Mouse (Mus musculus): ENCODE data around the gene Eef1akmt3. TPM values are rescaled to one million over a fixed set of nuclear protein-coding genes. Genes with fewer than 3 reads are reported as not detected.
A peak's percentile ranks its signal among the peaks of the same experiment; 100 is the strongest.

Eef1akmt3 gene
- total RNA-seq, 2 experiments from 2014 or later, result 0.08 TPM

- TF ChIP-seq CTCF (IDR thresholded peaks at IDR 0.05), result no peak
- DNase-seq, result peak; percentile 92
- intact Hi-C loops (cut with DNase I), result no loop called here
- Histone ChIP-seq H3K4me3 (peak overlapping the region; percentile 89), H3K27ac (peak overlapping the region; percentile 88)
Observed at GRCm38 (mm10) chr10:127041774-127042338, 543 bp upstream of the Eef1akmt3 start.

- intact Hi-C loops (cut with DNase I), result no loop called here
- TF ChIP-seq CTCF (IDR thresholded peaks at IDR 0.05), result no peak
- H3K27ac ChIP-seq, result peak overlapping the region; percentile 88
- peak overlapping the region; percentile 89 for H3K4me3 ChIP-seq
- no peak for DNase-seq
Observed at GRCm38 (mm10) chr10:127040569-127041214, 621 bp downstream of the Eef1akmt3 start.

GRCm38 (mm10) chr10:127037641-127038040 lies 3.7 kb downstream of the Eef1akmt3 start:
- no peak for DNase-seq
- Histone ChIP-seq H3K4me3 (no peak overlapping the region), H3K27ac (no peak overlapping the region)
- intact Hi-C loops (cut with DNase I), result no loop called here
- no peak for TF ChIP-seq CTCF (IDR thresholded peaks at IDR 0.05)

- Histone ChIP-seq H3K27ac (no peak overlapping the region), H3K4me3 (no peak overlapping the region)
- no peak for TF ChIP-seq CTCF (IDR thresholded peaks at IDR 0.05)
- intact Hi-C loops (cut with DNase I), result no loop called here
- DNase-seq, result no peak
Observed at GRCm38 (mm10) chr10:127036273-127036672, 5.0 kb downstream of the Eef1akmt3 start.

- no peak for TF ChIP-seq CTCF (IDR thresholded peaks at IDR 0.05)
- Histone ChIP-seq H3K4me3 (no peak overlapping the region), H3K27ac (no peak overlapping the region)
- intact Hi-C loops (cut with DNase I), result no loop called here
- no peak for DNase-seq
Observed at GRCm38 (mm10) chr10:127033301-127033741, 8.0 kb downstream of the Eef1akmt3 start.

- intact Hi-C loops (cut with DNase I), result loop anchor here (1.0 to 2.0 kb wide), 2 partner anchors 44 to 111 kb away; no protein-coding TSS in a partner anchor
- no peak; the same call in none of the 2 replicates for TF ChIP-seq CTCF (IDR thresholded peaks at IDR 0.05)
- peak within 1 kb of the TSS; percentile 90 for H3K27ac ChIP-seq
- peak; percentile 96 for DNase-seq
- H3K4me3 ChIP-seq, result peak within 1 kb of the TSS; percentile 98
Observed at GRCm38 (mm10) chr10:127030336-127031296, 10.7 kb downstream of the Eef1akmt3 start, which contains the start of gene Tsfm. Gene Tsfm, minus strand, starts transcription at chr10:127030840.

GRCm38 (mm10) chr10:127018422-127018821 lies 22.9 kb downstream of the Eef1akmt3 start:
- H3K4me3 ChIP-seq, result no peak overlapping the region
- H3K27ac ChIP-seq, result no peak overlapping the region
- DNase-seq, result no peak
- intact Hi-C loops (cut with DNase I), result no loop called here
- TF ChIP-seq CTCF (IDR thresholded peaks at IDR 0.05), result no peak

- intact Hi-C loops (cut with DNase I), result no loop called here
- Histone ChIP-seq H3K4me3 (no peak overlapping the region), H3K27ac (no peak overlapping the region)
- no peak for DNase-seq
- no peak for TF ChIP-seq CTCF (IDR thresholded peaks at IDR 0.05)
Observed at GRCm38 (mm10) chr10:127017071-127017470, 24.2 kb downstream of the Eef1akmt3 start.

- Histone ChIP-seq H3K27ac (no peak overlapping the region), H3K4me3 (no peak overlapping the region)
- intact Hi-C loops (cut with DNase I), result no loop called here
- peak; percentile 49 for TF ChIP-seq CTCF (IDR thresholded peaks at IDR 0.05)
- DNase-seq, result no peak
Observed at GRCm38 (mm10) chr10:127016488-127016887, 24.8 kb downstream of the Eef1akmt3 start.

GRCm38 (mm10) chr10:127003806-127004205 lies 37.5 kb downstream of the Eef1akmt3 start:
- DNase-seq, result no peak
- H3K4me3 ChIP-seq, result no peak overlapping the region
- H3K27ac ChIP-seq, result no peak overlapping the region
- no peak for TF ChIP-seq CTCF (IDR thresholded peaks at IDR 0.05)
- intact Hi-C loops (cut with DNase I), result no loop called here

- Histone ChIP-seq H3K4me3 (no peak overlapping the region), H3K27ac (no peak overlapping the region)
- intact Hi-C loops (cut with DNase I), result no loop called here
- no peak for TF ChIP-seq CTCF (IDR thresholded peaks at IDR 0.05)
- no peak for DNase-seq
Observed at GRCm38 (mm10) chr10:127003334-127003733, 38.0 kb downstream of the Eef1akmt3 start.

GRCm38 (mm10) chr10:127002765-127003164 lies 38.5 kb downstream of the Eef1akmt3 start:
- intact Hi-C loops (cut with DNase I), result no loop called here
- no peak overlapping the region for H3K27ac ChIP-seq
- no peak for TF ChIP-seq CTCF (IDR thresholded peaks at IDR 0.05)
- DNase-seq, result no peak
- no peak overlapping the region for H3K4me3 ChIP-seq

GRCm38 (mm10) chr10:127002056-127002455 lies 39.3 kb downstream of the Eef1akmt3 start:
- intact Hi-C loops (cut with DNase I), result no loop called here
- TF ChIP-seq CTCF (IDR thresholded peaks at IDR 0.05), result no peak
- H3K4me3 ChIP-seq, result no peak overlapping the region

More at GRCm38 (mm10) chr10:127002056-127002455, 39.3 kb downstream of the Eef1akmt3 start:
- no peak for DNase-seq
- no peak overlapping the region for H3K27ac ChIP-seq
